Mouse (Mus musculus) spleen, postnatal 36 days (tissue): ENCODE data around the gene Ptprcap.

ENCODE experiments used
- DNase-seq, 2 experiments: peaks; one replicate each; pipeline ENCODE4 v3.0.0; 2022; ENCODE audit warnings: low spot score in 2 of 2, mixed read lengths in 1 of 2

Gene Ptprcap

DNA sequence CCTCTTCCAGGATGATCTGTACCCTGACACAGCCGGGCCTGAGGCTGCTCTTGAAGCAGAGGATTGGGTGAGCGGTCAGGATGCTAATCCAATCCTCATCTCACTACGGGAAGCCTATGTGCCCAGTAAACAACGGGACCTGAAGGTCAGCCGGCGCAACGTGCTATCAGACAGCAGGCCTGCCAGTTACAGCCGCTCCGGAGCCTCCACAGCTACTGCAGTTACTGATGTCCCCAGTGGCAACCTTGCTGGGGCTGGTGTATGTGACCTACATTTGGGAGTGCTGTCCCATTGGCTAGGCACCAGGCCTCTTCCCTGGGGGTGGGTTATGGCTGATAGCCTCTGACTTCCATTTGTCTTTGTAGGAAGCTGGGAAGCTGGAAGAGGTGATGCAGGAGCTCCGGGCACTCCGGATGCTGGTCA, at the start of gene Ptprcap:
Gene Ptprcap (plus strand): TSS at position 373 of the 423 bp plus-strand sequence.
- DNase-seq: no peak

- DNase-seq: no peak
Measured at GRCm38 (mm10) chr19:4103792-4104191, 49.6 kb upstream of the Ptprcap start.

DNA sequence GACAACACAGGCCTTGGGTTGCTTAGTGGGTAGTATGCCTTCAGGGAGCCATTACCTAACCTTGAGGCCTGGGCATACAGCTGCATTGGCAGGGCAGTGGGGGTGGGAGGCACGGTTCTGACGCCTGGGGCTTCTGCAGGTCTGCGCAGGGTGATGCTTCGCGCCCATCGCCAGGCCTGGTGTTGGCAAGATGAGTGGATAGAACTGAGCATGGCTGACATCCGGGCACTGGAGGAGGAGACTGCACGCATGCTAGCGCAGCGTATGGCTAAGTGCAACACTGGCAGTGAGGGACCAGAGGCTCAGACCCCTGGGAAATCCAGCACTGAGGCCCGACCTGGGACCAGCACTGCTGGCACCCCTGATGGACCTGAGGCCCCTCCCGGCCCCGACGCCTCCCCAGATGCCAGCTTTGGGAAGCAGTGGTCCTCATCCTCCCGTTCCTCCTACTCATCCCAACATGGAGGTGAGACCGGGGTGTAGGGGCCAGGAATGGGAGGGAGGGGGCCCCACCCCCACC, 48.7 kb upstream of the Ptprcap start:
- no peak for DNase-seq

GRCm38 (mm10) chr19:4106654-4107053, 46.8 kb upstream of the Ptprcap start:
- no peak for DNase-seq

DNA sequence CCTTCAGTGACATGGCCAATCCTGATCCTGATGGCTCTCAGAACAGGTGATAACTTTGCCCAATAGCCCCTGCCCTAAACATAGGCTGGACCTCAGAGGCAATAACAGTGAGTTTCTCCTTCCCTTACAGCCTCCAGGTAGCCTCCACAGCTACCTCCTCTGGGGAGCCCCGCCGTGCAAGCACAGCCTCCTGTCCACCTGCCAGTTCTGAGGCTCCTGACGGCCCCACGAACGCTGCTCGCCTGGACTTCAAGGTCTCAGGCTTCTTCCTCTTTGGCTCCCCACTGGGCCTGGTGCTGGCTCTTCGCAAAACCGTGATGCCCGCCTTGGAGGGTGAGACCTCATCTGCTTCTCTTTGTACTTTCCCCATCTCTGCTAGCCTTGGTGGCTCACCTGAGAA, 44.9 kb upstream of the Ptprcap start:
- DNase-seq: no peak

DNA sequence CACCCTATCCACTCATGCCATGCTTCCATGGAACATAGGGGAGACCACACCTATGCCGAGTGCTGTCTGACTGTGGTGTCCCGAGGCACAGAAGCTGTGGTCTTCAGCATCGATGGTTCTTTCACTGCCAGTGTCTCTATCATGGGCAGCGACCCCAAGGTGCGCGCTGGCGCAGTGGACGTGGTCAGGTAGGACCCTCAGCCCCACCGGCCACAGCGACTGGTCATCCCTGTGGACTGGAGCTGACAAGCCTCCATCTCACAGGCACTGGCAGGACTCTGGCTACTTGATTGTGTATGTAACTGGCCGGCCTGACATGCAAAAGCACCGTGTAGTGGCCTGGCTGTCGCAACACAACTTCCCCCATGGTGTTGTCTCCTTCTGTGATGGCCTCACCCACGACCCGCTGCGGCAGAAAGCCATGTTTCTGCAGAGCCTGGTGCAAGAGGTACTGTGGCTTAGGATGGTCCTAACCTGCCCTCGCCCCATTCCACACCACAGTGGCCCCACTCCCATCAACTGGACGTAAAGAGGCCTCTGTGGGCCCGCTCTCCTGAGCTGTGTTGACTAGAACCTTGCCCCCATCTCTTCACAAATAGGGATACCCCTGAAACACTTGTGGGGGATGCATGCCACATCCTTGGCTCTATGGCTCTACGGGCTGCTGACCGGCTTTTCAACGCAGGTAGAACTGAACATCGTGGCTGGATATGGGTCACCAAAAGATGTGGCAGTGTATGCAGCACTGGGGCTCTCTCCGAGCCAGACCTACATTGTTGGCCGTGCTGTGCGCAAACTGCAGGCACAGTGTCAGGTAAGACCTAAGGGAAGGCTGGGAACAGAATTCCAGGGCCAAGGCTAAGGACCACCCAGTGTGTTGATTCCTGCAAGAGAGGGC, 41.1 kb upstream of the Ptprcap start:
- no peak for DNase-seq

GRCm38 (mm10) chr19:4113186-4113805, 40.1 kb upstream of the Ptprcap start:
- peak; percentile 75 to 86 for DNase-seq

DNA sequence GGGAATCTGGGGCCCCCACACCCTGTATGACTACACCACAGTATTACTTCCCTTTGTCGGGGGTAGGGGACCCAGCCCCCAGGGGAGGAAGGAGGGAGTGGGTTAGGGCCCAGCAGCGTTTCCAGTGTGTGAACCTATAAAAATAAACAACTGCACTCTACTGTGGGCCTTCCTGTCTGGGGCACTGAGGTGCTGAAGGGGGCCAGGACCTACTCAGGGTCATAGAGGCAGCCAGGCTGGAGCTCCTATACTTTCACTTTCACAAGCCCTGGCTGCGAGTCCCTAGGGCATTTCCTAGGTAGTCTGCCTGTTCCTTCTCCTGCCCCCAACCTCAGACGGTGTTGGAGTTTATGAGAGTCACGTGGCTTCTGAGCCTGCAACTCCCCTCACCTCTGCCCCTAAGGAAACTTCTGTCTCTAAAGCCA, 39.6 kb upstream of the Ptprcap start:
- DNase-seq: peak; percentile 84 to 88

DNA sequence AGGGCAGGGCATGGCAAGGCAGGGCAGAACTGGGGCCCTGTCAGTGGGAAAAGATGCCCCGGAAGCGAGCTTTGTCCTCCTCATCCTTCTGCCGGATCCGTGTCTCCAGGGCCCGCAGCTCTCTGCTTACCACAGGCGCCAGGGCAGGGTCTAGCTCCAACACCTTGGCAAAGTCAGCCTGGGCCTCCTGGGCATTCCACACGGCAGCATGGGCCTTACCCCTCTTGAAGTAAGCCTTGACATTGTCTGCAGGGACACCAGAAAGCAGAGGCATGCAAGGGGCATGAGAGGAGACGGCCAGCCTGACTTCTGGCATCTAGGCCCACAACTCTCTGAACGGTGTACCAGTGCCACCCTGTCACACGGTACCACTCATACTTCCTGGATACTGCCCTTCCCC, 38.9 kb upstream of the Ptprcap start:
- no peak for DNase-seq

- no peak for DNase-seq
Measured at GRCm38 (mm10) chr19:4115144-4115543, 38.3 kb upstream of the Ptprcap start.

GRCm38 (mm10) chr19:4115816-4116215, 37.6 kb upstream of the Ptprcap start:
- no peak for DNase-seq

DNA sequence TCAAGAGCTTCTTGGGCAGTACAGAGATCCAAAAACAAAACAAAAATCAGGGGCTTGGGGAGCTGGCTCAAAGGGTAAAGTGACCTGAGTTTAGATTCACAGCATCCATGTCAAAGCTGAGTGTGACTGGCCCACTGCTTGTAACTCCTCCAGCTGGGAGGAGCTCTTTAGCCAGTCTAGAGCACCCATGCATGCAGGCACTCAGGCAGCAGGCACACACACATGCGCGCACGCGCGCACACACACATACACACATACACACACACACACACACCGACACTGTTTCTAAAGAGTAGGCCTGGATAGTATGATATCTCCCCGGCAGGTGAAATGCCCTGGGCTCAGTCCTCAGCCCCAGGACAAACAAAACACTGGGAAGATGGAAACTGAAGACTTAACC, 36.4 kb upstream of the Ptprcap start:
- peak; percentile 31 to 51 for DNase-seq

DNA sequence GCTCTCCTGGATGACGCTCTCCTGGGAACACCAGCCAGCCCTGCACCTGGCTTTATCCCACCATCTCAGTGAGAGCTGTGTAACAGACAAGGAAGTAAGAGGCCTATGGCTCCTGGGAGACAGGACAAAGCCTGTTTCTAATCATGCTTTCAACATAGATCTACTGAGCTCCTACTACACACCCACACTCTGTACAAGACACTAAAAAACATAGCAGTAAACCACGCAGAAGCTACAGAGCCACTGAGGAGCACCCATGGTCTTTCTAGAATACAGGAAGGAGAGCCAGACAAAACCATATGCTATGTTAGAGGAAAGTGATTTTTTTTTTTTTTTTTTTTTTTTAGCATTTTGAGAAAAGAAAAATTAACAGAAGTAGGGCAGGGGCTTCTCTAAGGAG, 35.1 kb upstream of the Ptprcap start:
- no peak for DNase-seq

DNA sequence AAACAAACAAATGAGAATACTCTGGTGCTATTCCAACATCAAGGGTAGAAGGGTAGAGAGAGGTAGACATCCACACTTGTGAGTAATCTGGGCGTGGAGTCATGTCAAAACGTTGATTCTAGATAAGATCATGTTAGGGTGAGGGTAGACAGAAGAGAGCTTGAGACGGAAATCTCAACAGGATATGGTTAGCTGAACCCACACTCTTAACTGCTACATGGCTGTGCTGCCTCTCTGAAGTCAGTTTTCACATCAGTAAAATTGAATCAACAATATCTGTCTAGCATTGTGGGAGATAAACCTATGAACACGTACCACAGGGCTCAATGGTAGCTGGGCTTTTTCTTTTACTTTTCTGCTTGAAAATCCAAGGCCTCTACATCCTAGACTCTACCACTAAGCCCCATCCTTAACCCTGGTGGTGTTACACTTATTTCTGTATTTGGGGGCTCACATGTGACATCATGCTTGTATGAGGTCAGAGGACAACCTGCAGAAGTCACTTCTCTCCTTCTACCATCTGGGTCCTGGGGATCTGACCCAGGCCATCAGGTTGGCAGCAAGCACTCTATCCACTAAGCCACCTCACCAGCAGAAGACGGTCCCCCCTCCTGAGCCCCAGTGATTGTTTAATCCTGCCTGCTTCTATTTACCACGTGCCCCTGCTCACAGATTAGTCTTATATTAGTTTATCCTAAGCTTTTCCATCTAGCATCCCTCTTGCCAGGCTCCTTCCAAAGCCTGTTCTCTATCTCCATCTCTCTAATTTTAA, 33.5 kb upstream of the Ptprcap start:
- DNase-seq: peak; percentile 48 to 59

GRCm38 (mm10) chr19:4120496-4120895, 32.9 kb upstream of the Ptprcap start:
- no peak for DNase-seq

- peak; percentile 98 to 99 for DNase-seq
Measured at GRCm38 (mm10) chr19:4121097-4121805, 32.2 kb upstream of the Ptprcap start.

DNA sequence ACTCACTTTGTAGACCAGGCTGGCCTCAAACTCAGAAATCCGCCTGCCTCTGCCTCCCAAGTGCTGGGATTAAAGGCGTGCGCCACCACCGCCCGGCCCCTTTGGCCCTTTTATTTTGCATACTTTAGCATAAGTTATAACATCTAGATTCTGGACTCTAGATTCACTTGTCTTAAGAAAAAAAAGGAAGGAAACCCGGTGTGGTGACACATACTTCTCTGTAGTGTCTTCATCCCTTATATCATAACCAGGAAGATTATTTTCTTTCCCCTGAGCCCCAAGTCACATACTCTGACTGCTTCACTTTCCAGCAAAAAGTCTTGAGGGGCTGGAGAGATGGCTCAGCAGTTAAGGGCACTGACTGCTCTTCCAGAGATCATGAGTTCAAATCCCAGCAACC, 31.5 kb upstream of the Ptprcap start:
- DNase-seq: peak in 1 of 2 experiments; percentile 45

- peak in 1 of 2 experiments; percentile 50 for DNase-seq
Measured at GRCm38 (mm10) chr19:4122411-4123370, 30.7 kb upstream of the Ptprcap start.

GRCm38 (mm10) chr19:4124432-4124831, 29.0 kb upstream of the Ptprcap start:
- DNase-seq: no peak

- peak in 1 of 2 experiments; percentile 49 for DNase-seq
Measured at GRCm38 (mm10) chr19:4125268-4125667, 28.1 kb upstream of the Ptprcap start.
